Mouse (Mus musculus) right cerebral cortex, postnatal 14 days (tissue): ENCODE data around the gene Vps37b.
"Not testable (repeated sequence)": the region's sequence is repeated elsewhere in the genome, so short reads cannot be mapped to it uniquely, and the experiment has no call there.

Source experiments
- DNase-seq: peaks from one replicate; pipeline ENCODE4 v3.0.0; 2022

Vps37b gene

DNA sequence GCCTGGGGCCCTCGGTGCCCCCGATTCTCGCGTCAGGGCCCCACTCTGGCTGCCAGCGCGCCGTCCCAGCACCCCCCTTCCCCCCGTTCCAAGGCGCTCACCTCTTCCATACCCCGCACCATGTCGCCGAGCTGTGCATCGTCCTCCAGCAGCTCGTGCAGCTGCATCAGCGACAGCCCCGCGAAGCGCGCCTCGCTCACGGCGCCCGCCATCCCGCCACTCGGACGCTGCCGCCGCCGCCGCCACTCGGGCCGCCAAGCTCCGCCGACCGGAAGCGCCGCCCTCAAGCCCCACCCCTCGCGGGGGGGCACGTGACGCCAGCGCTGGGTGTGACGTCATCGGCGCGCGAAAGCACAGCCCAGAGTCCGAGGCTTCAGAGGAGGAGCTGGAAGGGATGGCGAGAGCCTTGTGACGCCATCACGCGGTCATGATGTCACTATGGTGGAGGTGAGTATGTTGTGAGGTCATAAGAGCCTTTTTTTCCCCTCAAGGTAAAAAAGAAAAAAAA is at the start of gene Vps37b:
Gene Vps37b (minus strand): TSS at position 270 of the 508 bp plus-strand sequence.
- DNase-seq = peak; percentile 92

DNA sequence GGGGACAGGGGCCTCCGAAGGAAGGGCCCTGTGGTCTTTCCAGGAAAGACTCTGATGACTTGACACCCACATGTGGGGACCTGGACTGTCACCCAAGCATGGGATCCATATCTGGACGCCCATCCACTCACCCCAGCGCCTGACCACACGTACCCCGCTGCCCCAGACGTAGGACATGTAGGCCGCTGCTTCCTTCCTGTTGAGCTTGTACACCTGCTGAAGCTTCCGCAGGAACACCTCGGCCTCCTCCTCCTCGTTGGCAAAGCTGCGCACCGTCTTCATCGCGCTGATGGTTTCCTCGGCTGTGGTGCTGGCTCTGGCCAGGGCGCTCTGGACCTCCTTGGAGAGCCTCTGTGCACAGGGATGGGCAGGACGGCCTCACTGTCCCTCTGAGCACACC is 47.8 kb upstream of the Vps37b start:
- no peak for DNase-seq

DNA sequence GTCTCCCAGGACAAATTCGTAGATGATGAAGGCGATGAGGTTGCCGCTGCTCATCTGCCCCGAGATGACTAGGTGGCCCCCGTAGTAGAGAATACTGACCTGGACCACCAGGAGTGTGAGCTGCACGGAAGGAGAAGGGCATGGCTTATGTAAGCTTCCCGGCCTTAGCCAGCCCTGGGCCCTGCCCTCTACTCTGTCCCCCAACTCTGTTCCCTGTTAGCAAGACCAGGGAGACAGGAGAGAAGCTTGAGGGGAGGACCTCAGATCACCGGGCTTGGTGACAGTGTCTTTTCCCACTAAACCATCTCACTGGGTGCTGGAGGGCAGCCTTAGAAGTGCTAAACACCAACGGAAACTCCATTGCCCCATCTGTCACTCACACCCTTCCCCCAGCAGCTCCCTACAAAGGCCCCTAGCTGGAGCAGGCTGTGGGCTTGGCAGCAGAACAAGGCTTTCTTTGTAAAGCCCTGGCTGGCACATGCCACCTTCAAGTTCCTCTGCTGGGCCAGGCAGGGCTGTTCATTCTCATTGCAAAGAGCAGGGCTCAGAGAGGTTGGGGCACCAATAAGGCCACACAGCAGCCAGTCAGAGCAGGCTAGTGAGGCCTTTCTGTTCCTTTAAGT is 46.8 kb upstream of the Vps37b start:
- DNase-seq = peak; percentile 61

DNA sequence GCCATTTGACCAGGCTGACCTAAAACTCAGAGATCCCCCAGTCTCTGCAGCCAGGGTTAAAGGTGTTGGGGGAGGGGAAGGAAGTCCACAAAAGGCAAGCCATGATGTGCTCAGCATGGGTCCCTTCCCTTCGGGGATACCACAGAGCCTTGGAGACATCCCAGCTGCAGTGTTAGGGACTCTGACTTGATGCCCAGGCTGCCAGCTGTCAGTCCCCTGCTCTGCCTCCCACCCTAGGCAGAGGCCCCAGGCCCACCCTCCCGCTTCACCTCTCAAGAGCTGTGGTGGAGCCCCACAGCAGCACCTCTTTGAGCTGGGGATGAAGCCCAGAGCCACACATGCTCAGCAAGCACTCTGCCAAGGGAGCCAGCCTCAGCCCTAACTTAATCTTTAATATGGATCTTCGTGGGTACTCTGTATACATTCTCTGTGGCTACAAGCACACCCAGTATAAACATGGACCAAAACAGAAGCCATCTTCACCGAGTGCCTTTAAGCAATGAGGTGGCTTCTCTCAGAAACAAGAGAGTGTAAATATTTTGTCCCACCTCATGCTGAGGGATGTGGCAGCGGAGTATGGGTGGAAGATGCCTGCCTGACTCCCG is 45.9 kb upstream of the Vps37b start:
- DNase-seq = no peak

DNA sequence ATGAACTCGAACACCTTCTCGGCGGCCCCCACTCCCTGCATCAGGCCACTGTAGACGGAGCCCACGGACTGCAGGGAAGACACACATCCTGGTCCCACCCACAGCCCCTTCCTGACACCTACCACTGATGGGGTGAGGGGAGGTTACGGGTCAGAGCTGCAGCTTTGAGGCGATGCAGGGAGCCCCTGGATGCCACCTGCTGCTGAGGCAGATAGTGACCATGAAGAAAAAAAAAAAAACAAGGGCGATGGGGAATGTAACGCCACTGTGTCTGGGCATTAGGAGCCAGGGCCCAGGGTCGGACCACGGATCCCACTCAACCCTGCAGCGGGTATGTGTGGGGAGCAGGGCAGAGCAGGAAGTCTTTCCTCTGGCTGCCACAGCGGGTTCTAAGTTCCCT is 45.2 kb upstream of the Vps37b start:
- no peak for DNase-seq

DNA sequence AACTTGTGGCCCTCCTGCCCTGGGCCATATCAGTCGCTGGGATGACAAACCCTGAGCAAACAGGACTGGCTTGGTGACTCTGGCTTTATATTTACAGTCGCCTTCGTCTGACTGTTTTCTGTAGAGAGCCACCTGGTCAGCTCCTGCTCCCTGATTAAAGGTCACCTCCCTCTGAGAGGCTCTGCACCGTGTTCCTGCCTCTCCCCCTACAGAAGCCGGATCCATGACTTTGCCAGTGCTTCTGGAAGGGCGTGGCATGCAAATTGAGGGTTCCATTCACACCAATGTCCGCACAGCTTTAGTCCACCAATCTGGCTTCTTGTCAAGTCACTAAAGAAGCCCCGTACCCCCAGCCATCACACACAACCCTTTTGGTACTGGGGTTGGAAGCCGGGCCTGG is 44.5 kb upstream of the Vps37b start:
- DNase-seq = no peak

DNA sequence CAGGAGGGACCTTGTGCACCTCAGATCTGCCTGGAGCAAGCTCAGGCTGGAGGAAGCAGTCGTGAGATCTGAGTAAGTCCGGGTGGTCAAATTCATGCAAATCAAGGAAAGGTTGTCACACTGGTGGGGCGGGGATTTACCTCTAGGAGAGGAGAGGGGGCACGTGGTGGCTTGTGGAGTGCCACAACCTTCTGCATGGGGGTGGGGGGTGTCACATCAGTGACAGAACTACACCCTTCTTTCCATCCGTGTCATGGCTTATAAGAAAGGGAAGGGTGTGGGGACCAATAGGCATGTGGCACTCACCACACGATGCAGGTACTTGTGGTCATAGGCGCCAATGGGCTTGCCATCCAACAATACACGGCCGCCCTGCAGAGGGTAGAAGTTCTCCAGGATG is 43.6 kb upstream of the Vps37b start:
- no peak for DNase-seq

DNA sequence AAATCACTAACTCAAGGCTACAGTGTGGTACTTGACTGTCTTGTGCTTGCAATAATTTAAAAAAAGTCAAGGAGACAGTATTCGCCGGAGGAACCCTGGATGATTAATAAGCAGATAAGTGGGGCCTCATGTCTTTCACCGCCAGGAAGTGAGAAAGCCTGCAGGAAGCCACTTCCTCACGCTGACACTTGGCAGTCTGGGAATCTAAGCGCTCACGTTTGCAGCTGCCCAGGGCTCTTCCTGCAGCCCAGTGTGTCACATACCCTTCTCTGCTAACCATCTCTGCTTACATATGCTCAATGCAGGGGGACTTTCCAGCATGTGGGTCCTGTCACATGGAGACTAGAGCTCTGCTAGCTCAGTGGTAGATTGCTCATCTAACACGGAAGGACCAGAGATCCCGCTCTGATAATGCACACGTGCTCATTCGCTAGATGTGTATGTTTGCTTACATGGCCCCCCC is 42.8 kb upstream of the Vps37b start:
- DNase-seq = no peak

DNA sequence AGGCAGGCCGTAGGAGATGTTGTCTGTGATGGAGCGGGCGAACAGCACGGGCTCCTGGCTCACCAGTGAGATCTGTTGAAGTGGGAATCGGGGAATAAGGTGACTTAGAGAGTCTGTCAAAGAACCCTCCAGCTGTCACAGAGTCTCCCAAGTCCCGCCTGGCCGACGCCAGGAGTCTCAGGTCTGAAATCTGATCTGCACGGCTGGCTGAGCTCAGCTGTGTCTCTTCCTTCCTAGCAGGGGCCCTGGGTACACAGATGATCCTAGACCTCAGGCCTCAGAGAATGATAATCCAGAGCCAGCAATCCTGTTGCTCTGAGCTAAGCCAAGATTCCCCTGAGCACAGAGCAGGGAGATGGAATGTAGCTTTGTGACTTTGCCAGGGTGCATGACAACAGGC is 41.6 kb upstream of the Vps37b start:
- DNase-seq = no peak

DNA sequence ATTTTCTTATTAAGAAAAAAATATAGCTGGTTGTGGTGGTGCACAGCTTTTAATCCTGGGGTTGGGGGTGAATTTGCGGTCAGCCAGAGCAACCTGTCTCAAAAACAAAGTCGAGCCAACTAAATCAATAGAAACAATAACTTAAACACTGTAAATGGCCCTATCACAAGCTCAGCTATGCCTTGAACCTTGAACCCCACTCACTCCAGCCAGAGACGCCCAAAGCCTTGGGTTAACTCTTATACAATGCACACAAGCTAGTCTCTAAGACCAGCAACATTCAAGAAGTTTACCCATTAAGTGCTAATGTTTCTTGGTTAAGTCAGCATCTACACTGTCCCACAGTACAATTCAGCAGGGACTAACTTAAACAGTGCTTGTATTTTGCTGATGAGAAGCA is 37.6 kb upstream of the Vps37b start:
- DNase-seq = no peak

DNA sequence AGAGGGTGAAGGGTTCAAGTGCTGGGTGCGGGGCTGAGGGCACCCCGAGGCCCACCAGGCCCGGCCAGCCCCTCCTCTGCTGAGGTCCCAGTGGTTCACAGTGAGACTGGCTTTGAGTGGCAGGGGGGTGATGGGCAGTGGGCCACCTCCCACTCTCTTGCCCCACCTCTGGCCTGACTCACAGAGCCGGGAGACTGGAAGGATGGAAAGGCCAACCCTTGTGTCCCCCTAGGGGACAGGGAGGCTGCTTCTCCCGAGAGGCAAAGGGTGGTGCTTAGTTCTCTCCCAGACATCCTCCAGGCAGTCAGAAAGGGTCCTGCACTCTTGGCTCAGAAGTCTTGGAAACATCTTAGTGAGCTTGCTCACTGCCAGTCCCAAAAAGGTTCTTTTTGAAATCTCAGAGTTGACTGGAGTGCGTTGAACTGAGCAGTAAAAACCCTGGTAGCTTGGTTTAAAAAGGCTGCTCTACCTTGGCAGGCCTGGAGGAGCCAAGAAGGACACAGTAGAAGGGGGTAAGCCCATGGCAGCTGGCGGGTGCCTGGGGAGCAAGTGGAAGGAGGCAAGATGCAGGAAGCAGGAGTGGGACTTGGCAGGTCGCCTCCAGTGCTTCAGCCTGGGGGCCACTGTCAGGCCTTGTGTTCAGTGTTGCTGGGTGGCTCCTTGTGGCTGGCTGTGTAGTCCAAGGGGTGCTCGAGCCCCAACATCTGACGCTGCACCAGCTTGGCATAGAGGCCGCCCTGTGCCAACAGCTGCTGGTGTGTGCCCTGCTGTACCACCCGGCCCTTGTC is 30.2 kb upstream of the Vps37b start:
- DNase-seq = no peak

DNA sequence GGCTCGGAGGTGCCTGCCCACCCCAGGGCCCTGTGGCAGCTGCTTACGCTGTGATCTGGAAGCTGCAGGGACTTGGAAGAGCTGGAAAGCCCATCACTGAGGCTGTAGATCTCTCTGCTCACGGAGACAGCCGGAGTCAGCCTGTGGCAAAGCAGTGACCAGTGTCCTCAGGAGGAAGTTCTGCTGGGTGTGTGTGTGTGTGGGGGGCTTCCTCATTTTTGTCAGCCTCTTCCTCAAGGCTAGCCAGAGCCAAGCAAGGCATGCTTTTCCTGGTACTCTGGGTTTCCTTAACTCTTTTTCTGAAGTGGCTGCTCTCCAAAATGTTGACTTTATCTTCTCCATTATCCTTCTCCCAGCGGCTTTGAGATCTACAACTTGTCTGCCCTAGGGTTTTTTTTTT is 27.6 kb upstream of the Vps37b start:
- DNase-seq = no peak

DNA sequence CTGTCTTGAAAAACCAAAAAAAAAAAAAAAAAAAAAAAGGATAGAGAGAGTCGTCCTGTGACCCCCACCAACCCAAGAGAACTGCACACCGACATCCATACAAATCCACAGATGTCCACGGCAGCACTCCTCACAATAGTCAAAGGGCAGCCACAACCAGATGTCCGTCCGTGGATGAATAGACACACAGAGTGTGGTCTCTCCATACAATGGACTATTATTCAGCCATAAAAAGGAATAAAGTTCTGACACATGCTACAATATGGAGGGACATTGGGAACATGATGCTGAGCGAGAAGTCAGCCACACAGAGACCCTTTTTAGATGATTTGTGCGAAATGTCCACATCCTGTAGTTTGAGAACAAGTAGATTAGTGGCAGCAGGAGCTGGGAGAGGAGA is 26.7 kb upstream of the Vps37b start:
- DNase-seq = no peak

DNA sequence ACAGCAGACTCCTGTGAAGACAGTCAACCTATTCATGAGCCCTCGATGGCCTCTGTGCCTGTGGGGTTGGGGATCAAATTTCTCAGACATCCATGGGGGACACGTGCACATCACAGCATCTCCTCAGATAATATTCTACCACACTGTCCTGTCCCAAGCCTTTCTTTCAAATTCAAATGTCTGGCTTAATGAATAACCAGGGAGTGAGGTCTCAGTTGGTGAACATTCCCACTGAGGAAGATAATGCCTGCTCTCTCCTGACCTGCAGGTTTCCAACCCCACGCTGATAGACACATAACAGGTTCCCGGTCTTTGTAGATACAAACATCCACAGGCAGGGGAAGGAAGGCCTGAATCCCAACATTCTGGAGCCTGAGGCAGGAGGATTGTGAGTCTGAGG is 24.9 kb upstream of the Vps37b start:
- no peak for DNase-seq

DNA sequence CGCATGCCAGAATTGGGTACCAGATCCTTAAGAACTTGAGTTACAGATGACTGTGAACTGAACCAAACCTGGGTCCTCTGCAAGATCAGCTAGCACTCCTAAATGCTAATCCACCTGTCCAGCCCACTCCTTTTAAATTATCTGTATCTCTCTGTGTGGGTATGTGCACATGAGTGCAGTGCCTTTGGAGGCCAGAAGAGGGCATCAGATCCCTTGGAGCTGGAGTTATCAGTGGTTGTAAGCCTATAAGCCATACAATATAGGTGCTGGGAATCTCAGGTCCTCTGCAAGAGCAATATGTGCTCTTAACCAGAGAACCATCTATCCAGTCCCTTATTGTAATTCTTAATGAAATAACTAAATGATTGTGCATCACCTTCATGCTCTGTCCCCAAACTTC is 24.1 kb upstream of the Vps37b start:
- no peak for DNase-seq

DNA sequence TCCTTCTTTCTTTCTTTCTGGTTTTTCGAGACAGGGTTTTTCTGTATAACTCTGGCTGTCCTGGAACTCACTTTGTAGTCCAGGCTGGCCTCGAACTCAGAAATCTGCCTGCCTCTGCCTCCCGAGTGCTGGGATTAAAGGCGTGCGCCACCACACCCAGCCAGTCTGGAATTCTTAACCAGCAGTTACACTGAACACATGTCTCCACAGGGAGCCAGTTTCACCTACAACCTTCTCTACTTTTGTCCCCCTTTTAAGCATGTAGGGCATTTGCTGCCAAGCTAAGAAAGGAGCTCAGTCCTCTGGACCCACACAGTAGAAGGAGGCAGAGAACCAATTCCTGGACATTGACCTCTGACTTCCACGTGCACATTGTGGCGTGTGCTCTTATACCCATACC is 20.6 kb upstream of the Vps37b start:
- DNase-seq = not testable (repeated sequence)

DNA sequence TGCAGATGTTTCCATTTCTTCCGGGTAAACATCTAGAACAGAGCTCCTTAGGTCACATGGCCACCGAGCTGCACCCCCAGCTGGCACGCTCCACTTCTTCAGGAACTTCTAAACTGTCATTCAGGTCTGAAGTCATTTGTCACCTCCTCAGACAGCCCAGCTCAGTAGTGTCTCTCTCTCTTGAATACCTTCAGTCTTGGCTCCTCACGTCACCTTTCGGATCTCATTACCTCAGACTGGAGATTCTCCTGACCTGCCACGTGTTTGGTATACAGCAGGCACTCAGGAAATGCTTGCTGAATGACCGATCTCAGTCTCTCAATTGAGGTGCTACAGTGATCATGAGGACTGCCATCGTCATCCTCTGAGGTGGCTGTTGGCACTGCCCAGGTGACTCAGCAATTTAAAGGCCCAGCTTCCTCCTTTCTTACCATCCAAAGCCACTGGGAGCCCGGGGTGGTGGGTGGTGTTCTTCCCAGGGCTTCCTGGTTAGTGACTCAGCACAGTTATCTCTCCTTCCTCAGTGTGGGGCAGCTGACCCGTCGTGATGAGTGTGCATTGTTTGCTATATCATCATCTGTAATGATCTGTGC is 19.9 kb upstream of the Vps37b start:
- DNase-seq = no peak

DNA sequence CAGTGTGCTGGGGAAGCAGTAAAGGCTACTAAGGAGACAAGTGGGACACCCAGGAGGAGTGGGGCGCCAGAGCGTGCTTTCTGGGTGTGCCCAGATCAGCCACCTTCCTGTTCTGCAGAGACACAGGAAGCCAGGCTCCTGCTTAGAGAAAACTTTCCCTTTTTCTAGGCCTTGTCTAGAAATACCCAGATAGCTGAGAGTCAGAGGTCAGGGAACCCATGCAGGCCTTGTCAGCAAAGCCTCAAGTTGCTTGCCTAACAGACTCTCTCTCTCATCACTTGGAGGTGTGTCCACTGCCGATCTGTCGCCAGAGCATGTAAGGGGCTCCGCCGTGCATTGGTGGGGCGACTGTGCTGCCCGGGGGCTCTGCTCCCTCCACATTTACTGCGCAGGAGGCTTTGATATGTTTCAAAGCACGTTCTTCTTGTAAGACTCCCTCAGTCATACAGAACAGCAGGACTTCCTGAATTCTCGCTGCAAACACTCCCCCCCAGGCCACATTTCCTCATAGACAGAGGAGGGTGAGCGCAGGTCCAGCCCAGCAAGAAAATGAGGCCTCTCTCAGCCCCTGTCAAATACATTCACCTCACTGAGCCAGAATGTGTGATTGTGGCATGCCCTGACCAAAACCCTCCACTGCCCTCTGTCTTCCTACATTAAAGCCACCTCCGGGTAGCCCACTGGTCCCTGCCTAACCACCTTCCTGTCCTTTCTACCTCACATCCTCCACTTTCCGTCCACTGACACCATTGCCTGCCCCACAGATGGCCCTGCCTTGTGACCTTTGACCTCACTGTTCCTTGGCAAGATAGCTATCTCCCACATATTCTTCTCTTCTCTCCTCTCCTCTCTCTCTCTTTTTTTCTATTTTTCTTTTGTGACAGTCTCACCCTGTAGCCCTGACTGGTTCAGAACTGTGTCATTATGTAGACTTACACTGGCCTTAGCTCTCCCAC is 18.3 kb upstream of the Vps37b start:
- no peak for DNase-seq

DNA sequence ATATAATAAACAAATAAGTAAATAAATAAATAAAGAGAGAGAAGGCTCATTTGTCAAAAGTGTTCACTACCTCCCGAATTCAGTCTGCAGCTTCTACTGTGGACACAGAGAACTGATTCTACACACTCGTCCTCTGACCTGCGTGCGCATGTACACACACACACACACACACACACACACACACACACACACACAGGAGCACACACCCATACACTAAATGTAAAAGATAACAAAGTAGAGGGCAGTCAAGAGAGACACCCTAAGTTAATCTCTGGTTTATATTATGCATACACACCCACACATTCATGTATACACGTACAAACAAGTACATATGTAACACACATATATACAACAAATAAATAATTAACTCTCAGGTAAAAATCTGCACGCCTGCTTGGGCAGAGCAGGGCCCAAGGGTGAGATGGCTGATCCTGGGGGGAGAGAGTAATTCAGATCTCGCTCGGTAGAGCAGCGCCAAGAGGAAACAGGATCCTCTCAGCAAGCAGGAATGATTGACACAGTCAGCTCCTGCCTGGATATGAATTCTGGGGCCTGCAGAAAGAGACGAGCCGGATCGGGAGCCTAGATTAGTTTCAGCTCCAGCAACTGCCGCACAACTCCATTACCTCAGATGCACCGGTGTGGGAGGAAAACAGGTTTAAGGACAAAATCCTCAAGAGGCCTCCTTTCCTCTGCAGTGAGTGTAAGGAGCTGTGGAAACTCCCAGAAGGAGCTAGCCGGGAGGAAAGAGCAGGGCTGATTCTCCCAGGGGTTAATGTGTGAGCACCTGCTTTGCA is 17.4 kb upstream of the Vps37b start:
- DNase-seq = no peak

DNA sequence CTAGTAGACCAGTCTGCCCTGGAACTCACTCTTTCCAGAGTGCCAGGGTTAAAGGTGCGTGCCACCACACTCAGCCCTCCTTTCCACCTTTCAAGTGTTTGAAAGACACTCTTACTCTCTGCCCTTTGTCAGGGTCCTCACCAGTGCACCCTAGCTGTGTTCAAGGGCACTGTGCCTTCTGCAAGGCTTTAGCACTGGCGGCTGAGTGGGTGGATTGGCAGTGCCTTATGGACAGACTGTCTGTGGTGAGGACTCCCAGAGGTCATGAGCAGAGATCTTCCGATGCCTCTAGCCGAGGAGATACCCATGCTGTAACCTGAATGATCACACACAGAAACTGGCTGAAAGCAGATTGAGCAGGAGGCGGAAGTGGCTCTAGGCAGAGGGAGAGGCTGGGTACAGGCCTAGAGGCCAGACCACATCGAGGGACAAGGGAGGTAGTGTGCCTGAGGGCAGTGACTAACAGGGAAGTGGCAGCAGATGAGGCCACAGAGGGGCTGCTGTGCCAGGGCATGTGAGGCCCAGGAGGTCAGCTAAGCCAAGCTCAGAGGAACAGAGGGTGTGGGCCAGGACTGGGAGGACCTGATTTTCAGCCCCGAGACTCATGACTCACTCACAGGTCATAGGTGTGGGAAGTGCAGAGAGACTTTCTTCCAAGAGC is 14.8 kb upstream of the Vps37b start:
- no peak for DNase-seq

DNA sequence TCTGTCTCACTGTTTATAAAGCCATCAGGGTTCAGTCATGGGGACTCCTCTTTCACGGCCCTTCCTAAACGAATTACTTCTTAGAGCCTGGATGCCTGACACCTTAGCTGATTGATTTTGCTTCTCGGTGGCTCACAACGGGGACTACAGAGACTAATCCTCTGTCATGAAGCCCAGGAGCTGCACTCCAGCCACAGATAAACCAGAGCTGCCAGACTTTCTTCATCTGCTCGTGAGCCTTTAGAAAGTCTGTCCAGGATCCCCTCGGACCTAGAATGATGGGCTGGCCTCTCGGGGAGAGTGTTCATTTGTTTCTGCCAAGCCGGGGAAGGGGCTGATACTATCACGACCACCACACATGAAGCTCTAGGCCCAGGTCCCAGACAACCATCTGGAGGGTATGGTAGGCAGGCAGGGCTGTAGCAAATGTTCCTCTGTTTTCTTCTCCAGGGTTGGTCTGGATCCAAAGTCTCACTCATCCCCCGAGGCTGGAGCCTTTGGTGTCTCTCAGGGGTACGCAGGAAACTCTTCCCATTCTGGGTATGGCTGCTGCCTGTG is 13.5 kb upstream of the Vps37b start:
- no peak for DNase-seq
